Mouse (Mus musculus): ENCODE results near the gene Nf1. TPM values are rescaled to one million over a fixed set of nuclear protein-coding genes. Genes with fewer than 3 reads are reported as not detected.

The Nf1 gene
- polyA plus RNA-seq, 1 experiment from 2014 or later: 6.5 TPM

DNA sequence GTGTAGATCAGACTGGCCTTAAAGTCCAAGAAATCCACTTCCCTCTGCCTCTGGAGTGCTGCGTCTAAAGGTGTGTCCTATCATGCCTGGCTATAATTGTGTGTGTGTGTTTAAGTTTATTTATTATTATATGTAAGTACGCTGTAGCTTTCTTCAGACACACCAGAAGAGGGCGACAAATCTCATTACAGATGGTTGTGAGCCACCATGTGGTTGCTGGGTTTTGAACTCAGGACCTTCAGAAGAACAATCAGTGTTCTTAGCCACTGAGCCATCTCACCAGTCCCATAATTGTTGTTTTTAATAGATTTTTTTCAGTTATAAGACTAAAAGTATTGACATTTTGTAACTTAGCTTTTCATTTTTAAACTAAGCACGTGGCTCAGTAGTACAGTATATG, 95.8 kb downstream of the Nf1 start:
- Histone ChIP-seq H3K27ac (no peak overlapping the region), H3K4me1 (no peaks in the 10 kb centered on the region), H3K4me3 (no peak overlapping the region), H3K36me3 (peaks cover 53% of the 10 kb centered on the region), H3K27me3 (ENCODE audit: low read depth, poor library complexity, severe bottlenecking) (no peaks in the 10 kb centered on the region), H3K9me3 (replicated peaks) (no peaks in the 10 kb centered on the region)
- WGBS: 89% methylated on average over 4 of the region's 4 CpGs
- DNase-seq (ENCODE audit: low spot score): no peak

DNA sequence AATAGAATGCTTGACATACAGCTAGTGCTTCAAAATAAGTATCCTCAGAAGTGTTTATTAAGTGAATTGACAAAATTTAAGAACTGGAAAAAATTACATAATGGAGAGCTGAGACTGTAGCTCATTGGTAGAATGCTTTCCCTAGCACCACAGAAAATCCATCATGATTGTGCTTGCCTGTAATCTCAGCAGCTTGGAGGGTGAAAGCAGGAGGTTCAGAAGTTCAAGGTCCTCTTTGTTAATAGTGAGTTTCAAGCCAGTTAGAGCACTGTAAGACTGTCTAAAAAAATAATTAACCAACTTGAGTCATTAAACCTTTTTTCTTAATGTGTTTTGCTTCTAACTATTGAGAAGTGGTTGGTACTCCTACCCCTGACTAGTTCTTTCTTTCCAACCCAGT, 108.9 kb downstream of the Nf1 start:
- no peaks in the 10 kb centered on the region for H3K27me3 ChIP-seq (ENCODE audit: low read depth, poor library complexity, severe bottlenecking)
- no peak for DNase-seq (ENCODE audit: low spot score)
- no peaks in the 10 kb centered on the region for H3K4me1 ChIP-seq
- H3K4me3 ChIP-seq: no peak overlapping the region
- H3K9me3 ChIP-seq (replicated peaks): no peaks in the 10 kb centered on the region
- H3K27ac ChIP-seq: no peak overlapping the region
- H3K36me3 ChIP-seq: peaks cover 83% of the 10 kb centered on the region

DNA sequence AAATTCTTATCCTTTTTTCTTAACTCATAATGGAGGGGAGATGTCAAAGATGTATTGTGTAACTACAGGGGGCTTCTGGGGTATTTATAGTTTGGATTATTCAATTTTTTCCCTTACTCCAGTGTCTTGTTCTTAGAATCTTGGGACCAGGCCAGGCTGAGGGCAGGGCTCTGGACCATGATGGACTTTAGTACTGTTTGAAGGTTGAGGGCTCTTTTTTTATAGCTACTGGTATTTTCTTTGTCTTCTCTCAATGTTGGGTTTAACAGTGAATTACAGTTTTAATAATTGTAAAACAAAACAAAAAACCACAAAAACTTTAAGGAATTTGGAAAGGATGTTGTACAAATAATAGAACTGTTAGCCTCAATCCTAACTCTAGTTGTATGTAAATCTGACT, 113.5 kb downstream of the Nf1 start:
- no peak for DNase-seq (ENCODE audit: low spot score)
- Histone ChIP-seq H3K9me3 (replicated peaks) (no peaks in the 10 kb centered on the region), H3K27me3 (ENCODE audit: low read depth, poor library complexity, severe bottlenecking) (no peaks in the 10 kb centered on the region), H3K27ac (no peak overlapping the region), H3K4me3 (no peak overlapping the region), H3K36me3 (peaks cover 83% of the 10 kb centered on the region), H3K4me1 (no peaks in the 10 kb centered on the region)

- Histone ChIP-seq H3K27me3 (ENCODE audit: low read depth, poor library complexity, severe bottlenecking) (no peaks in the 10 kb centered on the region), H3K4me3 (no peak overlapping the region), H3K4me1 (no peaks in the 10 kb centered on the region), H3K9me3 (replicated peaks) (no peaks in the 10 kb centered on the region), H3K36me3 (peaks cover 85% of the 10 kb centered on the region), H3K27ac (no peak overlapping the region)
- 92% methylated on average over 3 of the region's 3 CpGs for WGBS
- no peak for DNase-seq (ENCODE audit: low spot score)
Observed at GRCm38 (mm10) chr11:79457928-79458327, 118.4 kb downstream of the Nf1 start.

GRCm38 (mm10) chr11:79459846-79460245, 120.4 kb downstream of the Nf1 start:
- DNase-seq (ENCODE audit: low spot score): no peak
- no peaks in the 10 kb centered on the region for H3K4me1 ChIP-seq
- no peak overlapping the region for H3K4me3 ChIP-seq
- peaks cover 87% of the 10 kb centered on the region for H3K36me3 ChIP-seq
- H3K27ac ChIP-seq: no peak overlapping the region
- 92% methylated on average over 4 of the region's 4 CpGs for WGBS
- H3K27me3 ChIP-seq (ENCODE audit: low read depth, poor library complexity, severe bottlenecking): no peaks in the 10 kb centered on the region
- no peaks in the 10 kb centered on the region for H3K9me3 ChIP-seq (replicated peaks)

DNA sequence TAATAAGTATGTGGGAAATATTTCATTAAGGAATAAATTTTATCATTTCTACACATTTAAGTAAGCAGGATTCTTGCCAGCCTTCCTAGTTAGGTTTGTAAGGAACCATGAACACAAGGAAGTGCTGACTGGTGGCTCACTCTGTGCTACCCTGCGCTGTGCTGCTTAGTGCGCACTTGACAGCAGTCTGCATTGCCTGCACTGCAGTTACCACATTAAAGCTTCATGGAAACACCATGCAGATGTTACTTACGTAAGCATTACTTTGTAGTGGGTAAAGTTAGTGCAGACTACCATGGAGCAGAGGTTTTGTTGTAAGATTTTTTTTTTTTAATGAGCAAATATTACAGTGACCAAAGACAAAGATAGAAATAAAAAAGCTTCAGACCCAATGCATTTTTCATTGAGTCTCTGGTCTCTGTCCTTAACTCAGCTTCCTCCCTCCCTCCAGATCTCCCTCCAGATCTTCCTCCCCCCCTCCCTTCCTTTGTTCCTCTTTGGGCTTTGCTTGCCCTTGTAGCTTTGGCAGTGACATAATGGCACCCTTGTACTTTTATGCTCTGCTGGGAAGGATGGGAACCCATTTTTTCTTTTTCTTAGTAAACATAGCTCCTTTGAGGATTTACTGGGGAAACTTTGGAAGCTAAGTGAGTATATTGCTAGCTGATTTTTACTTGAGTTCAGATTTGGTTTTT, 121.4 kb downstream of the Nf1 start:
- 97% methylated on average over 3 of the region's 3 CpGs for WGBS
- peaks cover 85% of the 10 kb centered on the region for H3K36me3 ChIP-seq
- no peak for DNase-seq (ENCODE audit: low spot score)
- H3K27ac ChIP-seq: no peak overlapping the region
- no peak overlapping the region for H3K4me3 ChIP-seq
- no peaks in the 10 kb centered on the region for H3K9me3 ChIP-seq (replicated peaks)
- H3K4me1 ChIP-seq: no peaks in the 10 kb centered on the region
- H3K27me3 ChIP-seq (ENCODE audit: low read depth, poor library complexity, severe bottlenecking): no peaks in the 10 kb centered on the region

GRCm38 (mm10) chr11:79468097-79468496, 128.6 kb downstream of the Nf1 start:
- H3K4me3 ChIP-seq: no peak overlapping the region
- WGBS: 85% methylated on average over 1 of the region's 1 CpGs
- H3K36me3 ChIP-seq: peaks cover 75% of the 10 kb centered on the region

GRCm38 (mm10) chr11:79483392-79483791, 143.9 kb downstream of the Nf1 start:
- H3K27ac ChIP-seq: no peak overlapping the region

More at GRCm38 (mm10) chr11:79468097-79468496, 128.6 kb downstream of the Nf1 start:
- no peak for DNase-seq (ENCODE audit: low spot score)
- no peaks in the 10 kb centered on the region for H3K4me1 ChIP-seq
- H3K27me3 ChIP-seq (ENCODE audit: low read depth, poor library complexity, severe bottlenecking): no peaks in the 10 kb centered on the region
- H3K27ac ChIP-seq: no peak overlapping the region
- no peaks in the 10 kb centered on the region for H3K9me3 ChIP-seq (replicated peaks)

GRCm38 (mm10) chr11:79483876-79484528, 144.5 kb downstream of the Nf1 start:
- 81% methylated on average over 7 of the region's 7 CpGs for WGBS
- H3K27me3 ChIP-seq (ENCODE audit: low read depth, poor library complexity, severe bottlenecking): no peaks in the 10 kb centered on the region
- peaks cover 53% of the 10 kb centered on the region for H3K36me3 ChIP-seq
- no peaks in the 10 kb centered on the region for H3K4me1 ChIP-seq
- H3K27ac ChIP-seq: no peak overlapping the region
- H3K9me3 ChIP-seq (replicated peaks): no peaks in the 10 kb centered on the region
- DNase-seq (ENCODE audit: low spot score): no peak
- H3K4me3 ChIP-seq: no peak overlapping the region

More at GRCm38 (mm10) chr11:79483392-79483791, 143.9 kb downstream of the Nf1 start:
- WGBS: 96% methylated on average over 6 of the region's 6 CpGs
- Histone ChIP-seq H3K36me3 (peaks cover 56% of the 10 kb centered on the region), H3K4me1 (no peaks in the 10 kb centered on the region), H3K9me3 (replicated peaks) (no peaks in the 10 kb centered on the region), H3K4me3 (no peak overlapping the region), H3K27me3 (ENCODE audit: low read depth, poor library complexity, severe bottlenecking) (no peaks in the 10 kb centered on the region)
- DNase-seq (ENCODE audit: low spot score): no peak

GRCm38 (mm10) chr11:79484721-79485120, 145.2 kb downstream of the Nf1 start:
- H3K4me3 ChIP-seq: no peak overlapping the region
- no peaks in the 10 kb centered on the region for H3K4me1 ChIP-seq
- H3K9me3 ChIP-seq (replicated peaks): no peaks in the 10 kb centered on the region
- peaks cover 54% of the 10 kb centered on the region for H3K36me3 ChIP-seq
- DNase-seq (ENCODE audit: low spot score): no peak
- no peak overlapping the region for H3K27ac ChIP-seq
- H3K27me3 ChIP-seq (ENCODE audit: low read depth, poor library complexity, severe bottlenecking): no peaks in the 10 kb centered on the region

GRCm38 (mm10) chr11:79494976-79495800, 155.7 kb downstream of the Nf1 start:
- no peaks in the 10 kb centered on the region for H3K27me3 ChIP-seq (ENCODE audit: low read depth, poor library complexity, severe bottlenecking)

GRCm38 (mm10) chr11:79502917-79503316, 163.4 kb downstream of the Nf1 start:
- H3K36me3 ChIP-seq: no peaks in the 10 kb centered on the region
- WGBS: 83% methylated on average over 2 of the region's 2 CpGs
- no peaks in the 10 kb centered on the region for H3K9me3 ChIP-seq (replicated peaks)
- H3K27me3 ChIP-seq (ENCODE audit: low read depth, poor library complexity, severe bottlenecking): no peaks in the 10 kb centered on the region
- no peak overlapping the region for H3K27ac ChIP-seq
- no peak overlapping the region for H3K4me3 ChIP-seq
- no peak for DNase-seq (ENCODE audit: low spot score)
- no peaks in the 10 kb centered on the region for H3K4me1 ChIP-seq

More at GRCm38 (mm10) chr11:79494976-79495800, 155.7 kb downstream of the Nf1 start:
- 92% methylated on average over 10 of the region's 10 CpGs for WGBS
- no peak for DNase-seq (ENCODE audit: low spot score)
- peaks cover 20% of the 10 kb centered on the region for H3K36me3 ChIP-seq
- no peak overlapping the region for H3K27ac ChIP-seq
- H3K4me1 ChIP-seq: no peaks in the 10 kb centered on the region
- H3K9me3 ChIP-seq (replicated peaks): no peaks in the 10 kb centered on the region
- H3K4me3 ChIP-seq: no peak overlapping the region

GRCm38 (mm10) chr11:79503845-79504244, 164.4 kb downstream of the Nf1 start, which contains the start of gene Omg:
Gene Omg (minus strand): TSS chr11:79504084.
- Histone ChIP-seq H3K36me3 (no peaks in the 10 kb centered on the region), H3K9me3 (replicated peaks) (no peaks in the 10 kb centered on the region), H3K4me1 (no peaks in the 10 kb centered on the region), H3K27me3 (ENCODE audit: low read depth, poor library complexity, severe bottlenecking) (no peaks in the 10 kb centered on the region), H3K27ac (no peak within 1 kb of the TSS), H3K4me3 (no peak within 1 kb of the TSS)
- 68% methylated on average over 8 of the region's 8 CpGs for WGBS
- DNase-seq (ENCODE audit: low spot score): no peak
